Mouse (Mus musculus): ENCODE measurements at regions not wholly inside any gene's neighbourhood (a gene's known extent, or its start where the extent isn't known, plus 50 kb on each side); places are given as distances from the start of the nearest gene placed in this dataset.

DNA sequence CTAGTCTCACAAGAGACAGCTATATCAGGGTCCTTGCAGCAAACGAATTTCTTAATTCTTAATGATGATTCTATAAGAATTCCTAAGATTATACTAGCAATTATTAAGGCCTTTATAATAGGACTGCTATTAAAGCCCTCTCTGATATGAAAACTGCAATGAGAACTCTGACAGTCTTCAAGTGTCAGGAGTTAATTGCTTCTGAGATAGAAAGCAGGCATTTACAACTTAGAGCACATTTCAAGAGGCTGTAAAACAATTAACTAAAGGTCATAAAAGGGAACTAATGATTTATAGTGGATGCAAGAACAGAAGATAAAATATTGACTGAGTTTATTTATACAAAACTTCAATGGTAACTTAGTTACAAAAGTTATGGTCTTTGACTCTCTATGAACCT lies 84.9 kb upstream of the Phlpp1 start:
- no peak for DNase-seq (ENCODE audit: low spot score in 2 of 2)

DNA sequence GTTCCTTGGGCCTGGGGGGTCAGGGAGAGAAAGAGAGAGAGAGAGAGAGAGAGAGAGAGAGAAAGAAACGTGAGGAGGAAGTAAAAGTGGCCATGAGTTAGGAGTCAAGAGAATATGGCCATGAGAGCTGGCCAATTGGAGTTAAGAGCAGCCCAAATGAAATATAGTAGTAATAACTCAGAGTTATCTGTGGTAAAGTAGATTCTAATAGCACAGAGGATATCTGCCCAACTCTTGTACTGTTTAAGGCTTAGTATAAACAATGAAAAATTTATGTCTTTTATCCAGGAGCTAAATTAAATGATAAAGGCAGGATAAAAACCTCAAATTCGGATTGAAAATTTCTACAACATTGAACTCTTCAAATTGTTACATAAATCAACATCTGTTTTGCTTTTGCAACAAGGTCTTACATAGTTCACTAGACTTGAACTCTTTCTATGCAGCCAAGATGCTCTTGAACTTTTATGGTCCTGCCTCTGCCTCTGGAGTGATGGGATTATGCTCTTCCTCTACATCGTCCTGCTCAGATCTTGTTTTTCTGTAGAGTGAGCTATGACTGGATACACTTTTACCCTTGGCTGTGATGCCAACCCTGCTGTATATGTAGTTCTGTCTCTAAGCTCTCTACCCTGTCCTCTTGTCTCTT lies 78.5 kb upstream of the Phlpp1 start:
- DNase-seq (ENCODE audit: low spot score in 2 of 2) = no peak

DNA sequence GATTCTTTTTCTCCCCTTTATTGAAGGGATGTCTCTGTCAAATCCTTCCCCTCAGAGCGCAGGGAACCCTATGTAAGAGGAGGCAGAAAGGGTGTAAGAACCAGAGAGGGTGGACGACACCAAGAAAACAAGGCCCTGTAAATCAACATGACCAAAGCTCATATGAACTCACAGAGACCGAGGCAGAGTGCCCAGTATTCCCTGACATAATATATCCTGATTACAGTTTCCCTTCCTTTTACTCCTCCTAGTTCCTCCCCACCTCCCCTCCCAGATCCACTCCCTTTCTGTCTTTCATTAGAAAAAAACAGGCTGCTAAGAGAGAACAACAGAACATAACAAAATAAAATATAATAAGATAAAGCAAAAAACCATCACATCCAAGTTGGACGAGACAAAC lies 77.7 kb upstream of the Phlpp1 start:
- no peak for DNase-seq (ENCODE audit: low spot score in 2 of 2)

DNA sequence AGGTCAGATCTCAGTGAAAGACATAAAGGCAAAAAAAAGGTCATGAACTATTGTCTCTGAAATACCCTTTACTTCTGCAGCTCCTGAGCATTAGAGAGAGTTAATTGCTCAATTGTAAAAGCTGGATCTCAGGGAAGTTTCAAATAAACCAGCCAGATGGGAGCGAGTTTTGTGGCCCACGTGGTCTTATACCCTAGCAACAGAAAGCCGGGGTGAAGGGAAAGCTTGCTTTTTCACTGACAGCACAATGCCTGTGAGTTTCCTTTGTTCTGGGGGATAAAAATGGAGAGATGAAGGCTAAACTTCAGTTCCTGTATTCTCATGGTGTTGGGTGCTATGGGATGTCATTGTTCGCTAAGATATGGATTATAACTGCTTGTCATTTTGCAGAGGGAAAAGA lies 75.2 kb upstream of the Phlpp1 start:
- peak; percentile 9 to 12 for DNase-seq (ENCODE audit: low spot score in 2 of 2)

DNA sequence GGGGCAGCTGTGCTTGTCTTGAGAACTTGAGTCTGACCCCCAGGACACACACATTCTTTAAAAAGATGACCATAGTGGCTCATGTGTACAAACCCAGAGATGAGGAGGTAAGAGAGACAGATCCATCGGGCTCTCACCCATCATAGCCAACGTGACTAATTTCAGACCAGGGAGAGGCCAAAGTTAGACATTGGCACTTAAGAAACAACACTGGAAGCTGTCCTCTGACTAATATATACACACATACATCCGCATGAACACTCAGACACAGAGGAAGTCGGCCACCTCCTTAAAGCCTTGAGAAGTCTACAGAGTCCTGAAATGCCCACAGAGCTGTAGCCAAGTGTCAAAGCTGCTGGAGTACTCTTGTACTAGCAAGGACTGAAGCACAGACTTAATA lies 74.4 kb upstream of the Phlpp1 start:
- no peak for DNase-seq (ENCODE audit: low spot score in 2 of 2)

DNA sequence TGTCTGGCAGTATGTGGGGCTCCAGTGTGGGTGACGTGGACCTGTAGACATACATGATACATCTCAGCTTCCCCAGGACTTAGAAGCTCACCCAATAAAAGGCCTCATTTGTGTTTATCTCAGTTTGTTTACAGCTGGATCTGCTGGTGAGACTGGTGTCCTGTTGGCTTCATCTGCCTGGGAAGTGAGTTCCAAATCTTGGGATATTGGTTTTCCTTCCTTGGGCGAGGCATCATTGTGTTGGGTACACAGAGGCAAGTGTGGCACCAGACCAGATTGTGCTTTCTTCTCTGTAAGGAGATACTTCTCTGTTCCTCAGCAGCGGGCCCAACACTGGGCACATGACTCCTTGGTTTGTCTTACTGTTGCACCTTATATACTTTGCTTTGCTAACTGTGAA lies 70.9 kb upstream of the Phlpp1 start:
- DNase-seq (ENCODE audit: low spot score in 2 of 2) = no peak

DNA sequence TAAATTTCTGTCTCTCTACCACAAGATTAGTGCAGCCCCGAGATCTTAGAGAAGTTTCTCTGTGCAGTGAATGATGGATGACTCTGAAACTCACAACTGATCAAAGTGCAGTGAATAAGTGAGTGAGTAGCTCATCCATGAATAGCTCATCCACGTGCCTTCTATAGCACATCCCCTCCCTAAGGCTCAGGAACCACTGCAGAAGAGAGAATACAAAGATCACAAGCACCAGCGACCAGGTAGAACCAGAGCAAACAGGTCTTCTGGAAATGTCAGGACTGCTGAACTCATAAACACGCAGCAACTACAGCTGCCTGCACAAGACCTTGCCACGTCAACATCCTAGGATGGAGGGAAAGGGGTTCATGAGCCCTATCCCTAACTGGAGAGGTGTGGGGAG lies 69.0 kb upstream of the Phlpp1 start:
- DNase-seq (ENCODE audit: low spot score in 2 of 2) = no peak

DNA sequence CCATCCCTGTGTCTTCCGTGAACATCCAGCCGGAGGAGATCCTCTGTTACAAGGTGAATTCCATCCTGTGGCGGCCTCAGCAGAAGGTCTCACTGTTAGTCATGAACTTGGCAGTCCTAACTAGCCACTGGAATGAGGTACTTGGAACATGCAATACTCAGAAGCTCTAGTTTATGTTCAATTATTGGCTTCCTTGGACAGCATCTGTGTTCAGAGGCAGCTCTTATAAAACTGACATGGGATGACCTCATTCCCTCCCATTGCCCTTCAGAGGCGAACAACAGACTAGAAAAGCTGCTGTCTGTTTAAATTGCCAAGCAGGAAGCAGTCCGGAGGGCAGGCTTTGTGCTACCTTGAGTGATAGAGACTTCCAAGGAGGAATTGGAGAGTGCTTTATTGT lies 62.5 kb upstream of the Phlpp1 start:
- DNase-seq (ENCODE audit: low spot score in 2 of 2) = no peak
